Mouse (Mus musculus): ENCODE results near the gene Smim26. TPM values are rescaled to one million over a fixed set of nuclear protein-coding genes. Genes with fewer than 3 reads are reported as not detected.

Gene Smim26
- polyA plus RNA-seq, 1 experiment, result 71.4 TPM

GRCm38 (mm10) chr2:144634231-144634630 is 40.4 kb downstream of the Smim26 start:
- Histone ChIP-seq H3K27ac (ENCODE audit: insufficient read depth, low read length) (no peak overlapping the region), H3K4me1 (ENCODE audit: control insufficient read depth, insufficient read depth, low read length) (no peaks in the 10 kb centered on the region; the same call in 1 of the 2 replicates), H3K4me3 (ENCODE audit: insufficient read depth, low read length) (no peak overlapping the region)
- TF ChIP-seq POLR2A (IDR thresholded peaks at IDR 0.05; ENCODE audit: extremely low read depth, insufficient read depth, low read length), result no peak
- TF ChIP-seq CTCF (IDR thresholded peaks at IDR 0.05; ENCODE audit: extremely low read depth, insufficient read depth, low read length), result no peak

- no peaks in the 10 kb centered on the region; the same call in 1 of the 2 replicates for H3K4me1 ChIP-seq (ENCODE audit: control insufficient read depth, insufficient read depth, low read length)
- no peak overlapping the region for H3K4me3 ChIP-seq (ENCODE audit: insufficient read depth, low read length)
- H3K27ac ChIP-seq (ENCODE audit: insufficient read depth, low read length), result no peak overlapping the region
- TF ChIP-seq CTCF (IDR thresholded peaks at IDR 0.05; ENCODE audit: extremely low read depth, insufficient read depth, low read length) (no peak), POLR2A (IDR thresholded peaks at IDR 0.05; ENCODE audit: extremely low read depth, insufficient read depth, low read length) (no peak)
Observed at GRCm38 (mm10) chr2:144634729-144635128, 40.9 kb downstream of the Smim26 start.

GRCm38 (mm10) chr2:144635644-144636320 is 41.9 kb downstream of the Smim26 start:
- TF ChIP-seq POLR2A (IDR thresholded peaks at IDR 0.05; ENCODE audit: extremely low read depth, insufficient read depth, low read length) (no peak), CTCF (IDR thresholded peaks at IDR 0.05; ENCODE audit: extremely low read depth, insufficient read depth, low read length) (peak; percentile 91)
- no peak overlapping the region for H3K4me3 ChIP-seq (ENCODE audit: insufficient read depth, low read length)
- no peak overlapping the region for H3K27ac ChIP-seq (ENCODE audit: insufficient read depth, low read length)
- no peaks in the 10 kb centered on the region; the same call in 1 of the 2 replicates for H3K4me1 ChIP-seq (ENCODE audit: control insufficient read depth, insufficient read depth, low read length)

- TF ChIP-seq POLR2A (IDR thresholded peaks at IDR 0.05; ENCODE audit: extremely low read depth, insufficient read depth, low read length) (no peak), CTCF (IDR thresholded peaks at IDR 0.05; ENCODE audit: extremely low read depth, insufficient read depth, low read length) (no peak)
- Histone ChIP-seq H3K4me1 (ENCODE audit: control insufficient read depth, insufficient read depth, low read length) (no peaks in the 10 kb centered on the region; the same call in 1 of the 2 replicates), H3K4me3 (ENCODE audit: insufficient read depth, low read length) (no peak overlapping the region)
Observed at GRCm38 (mm10) chr2:144637204-144637603, 43.4 kb downstream of the Smim26 start.

GRCm38 (mm10) chr2:144637671-144638395 is 44.0 kb downstream of the Smim26 start:
- no peak overlapping the region for H3K4me3 ChIP-seq (ENCODE audit: insufficient read depth, low read length)
- H3K4me1 ChIP-seq (ENCODE audit: control insufficient read depth, insufficient read depth, low read length), result no peaks in the 10 kb centered on the region; the same call in 1 of the 2 replicates
- TF ChIP-seq CTCF (IDR thresholded peaks at IDR 0.05; ENCODE audit: extremely low read depth, insufficient read depth, low read length) (no peak), POLR2A (IDR thresholded peaks at IDR 0.05; ENCODE audit: extremely low read depth, insufficient read depth, low read length) (no peak)
- H3K27ac ChIP-seq (ENCODE audit: insufficient read depth, low read length), result no peak overlapping the region

More at GRCm38 (mm10) chr2:144637204-144637603, 43.4 kb downstream of the Smim26 start:
- H3K27ac ChIP-seq (ENCODE audit: insufficient read depth, low read length), result no peak overlapping the region

GRCm38 (mm10) chr2:144638719-144639118 is 44.9 kb downstream of the Smim26 start:
- Histone ChIP-seq H3K4me1 (ENCODE audit: control insufficient read depth, insufficient read depth, low read length) (no peaks in the 10 kb centered on the region; the same call in 1 of the 2 replicates), H3K27ac (ENCODE audit: insufficient read depth, low read length) (no peak overlapping the region), H3K4me3 (ENCODE audit: insufficient read depth, low read length) (no peak overlapping the region)
- TF ChIP-seq POLR2A (IDR thresholded peaks at IDR 0.05; ENCODE audit: extremely low read depth, insufficient read depth, low read length) (no peak), CTCF (IDR thresholded peaks at IDR 0.05; ENCODE audit: extremely low read depth, insufficient read depth, low read length) (peak; percentile 39; the same call in 1 of the 2 replicates)

- no peaks in the 10 kb centered on the region; the same call in 1 of the 2 replicates for H3K4me1 ChIP-seq (ENCODE audit: control insufficient read depth, insufficient read depth, low read length)
- H3K27ac ChIP-seq (ENCODE audit: insufficient read depth, low read length), result no peak overlapping the region
- no peak overlapping the region for H3K4me3 ChIP-seq (ENCODE audit: insufficient read depth, low read length)
- TF ChIP-seq CTCF (IDR thresholded peaks at IDR 0.05; ENCODE audit: extremely low read depth, insufficient read depth, low read length) (no peak), POLR2A (IDR thresholded peaks at IDR 0.05; ENCODE audit: extremely low read depth, insufficient read depth, low read length) (no peak)
Observed at GRCm38 (mm10) chr2:144640101-144640500, 46.2 kb downstream of the Smim26 start.

GRCm38 (mm10) chr2:144641991-144642390 is 48.1 kb downstream of the Smim26 start:
- TF ChIP-seq CTCF (IDR thresholded peaks at IDR 0.05; ENCODE audit: extremely low read depth, insufficient read depth, low read length) (no peak), POLR2A (IDR thresholded peaks at IDR 0.05; ENCODE audit: extremely low read depth, insufficient read depth, low read length) (no peak)
- Histone ChIP-seq H3K27ac (ENCODE audit: insufficient read depth, low read length) (no peak overlapping the region), H3K4me3 (ENCODE audit: insufficient read depth, low read length) (no peak overlapping the region), H3K4me1 (ENCODE audit: control insufficient read depth, insufficient read depth, low read length) (peaks cover 2% of the 10 kb centered on the region; the same call in 1 of the 2 replicates)

Other genes starting within 250 kb of the Smim26 start
- gene Kat14, start 225.1 kb upstream of the Smim26 start, polyA plus RNA-seq (2012; rRNA removed), result 33.8 and 35.5 TPM in 2 replicates
- gene Pet117, start 225.1 kb upstream of the Smim26 start, polyA plus RNA-seq (2012; rRNA removed), result 1.0 TPM in 1 of 2 replicates, not detected in the other
- 77.6 and 79.8 TPM in 2 replicates for gene Dzank1, start 66.6 kb upstream of the Smim26 start, polyA plus RNA-seq (2012; rRNA removed)
- 17.4 and 18.5 TPM in 2 replicates for gene Polr3f, start 66.3 kb upstream of the Smim26 start, polyA plus RNA-seq (2012; rRNA removed)
- gene Rbbp9, start 43.2 kb upstream of the Smim26 start, polyA plus RNA-seq (2012; rRNA removed), result 30.8 and 31.7 TPM in 2 replicates
- gene Sec23b, start 37.8 kb upstream of the Smim26 start, polyA plus RNA-seq (2012; rRNA removed), result 52.6 and 55.4 TPM in 2 replicates
- gene Dtd1, start 5.8 kb downstream of the Smim26 start, polyA plus RNA-seq (2012; rRNA removed), result 61.9 and 62.0 TPM in 2 replicates
- not detected in 2 replicates for gene Scp2d1, start 229.6 kb downstream of the Smim26 start, polyA plus RNA-seq (2012; rRNA removed)